Mouse (Mus musculus) T-cell, adult 2 months (primary cell): Measurements from ENCODE around the gene Loxl3.

Source experiments
- DNase-seq: peaks from one replicate; pipeline ENCODE4 v3.0.0; 2022; ENCODE audit warnings: low spot score

Gene Loxl3

GRCm38 (mm10) chr6:83053136-83053960, 19.4 kb downstream of the Loxl3 start:
- peak; percentile 36 for DNase-seq

- DNase-seq, result peak; percentile 97
Measured at GRCm38 (mm10) chr6:83054074-83054851, 20.3 kb downstream of the Loxl3 start, which contains the start of gene Aup1. Gene Aup1 (plus strand): TSS chr6:83054521.

- no peak for DNase-seq
Measured at GRCm38 (mm10) chr6:83054871-83055431, 21.0 kb downstream of the Loxl3 start, which contains the start of gene Htra2. Gene Htra2 (minus strand): TSS chr6:83055273.

GRCm38 (mm10) chr6:83057790-83058189, 23.8 kb downstream of the Loxl3 start, which contains the start of gene Dqx1:
Gene Dqx1 (plus strand): TSS chr6:83057844.
- DNase-seq, result no peak

- DNase-seq, result no peak
Measured at GRCm38 (mm10) chr6:83058725-83059124, 24.8 kb downstream of the Loxl3 start.

GRCm38 (mm10) chr6:83065995-83066394, 32.0 kb downstream of the Loxl3 start:
- peak; percentile 43 for DNase-seq

- DNase-seq, result no peak
Measured at GRCm38 (mm10) chr6:83066441-83066840, 32.5 kb downstream of the Loxl3 start.

- no peak for DNase-seq
Measured at GRCm38 (mm10) chr6:83068221-83068620, 34.2 kb downstream of the Loxl3 start.

- DNase-seq, result no peak
Measured at GRCm38 (mm10) chr6:83068706-83069487, 34.9 kb downstream of the Loxl3 start.

GRCm38 (mm10) chr6:83069488-83070246, 35.7 kb downstream of the Loxl3 start:
- no peak for DNase-seq

- no peak for DNase-seq
Measured at GRCm38 (mm10) chr6:83070247-83070310, 36.1 kb downstream of the Loxl3 start, which contains the start of gene Tlx2. Gene Tlx2 (minus strand): TSS chr6:83070293.

- no peak for DNase-seq
Measured at GRCm38 (mm10) chr6:83070311-83071219, 36.6 kb downstream of the Loxl3 start.

- DNase-seq, result no peak
Measured at GRCm38 (mm10) chr6:83071220-83071619, 37.2 kb downstream of the Loxl3 start.

GRCm38 (mm10) chr6:83074979-83075378, 41.0 kb downstream of the Loxl3 start:
- peak; percentile 63 for DNase-seq

GRCm38 (mm10) chr6:83077630-83078323, 43.8 kb downstream of the Loxl3 start, which contains the start of gene Pcgf1:
Gene Pcgf1 (plus strand): TSS chr6:83077869.
- DNase-seq, result no peak

GRCm38 (mm10) chr6:83078324-83078858, 44.4 kb downstream of the Loxl3 start:
- peak; percentile 97 for DNase-seq

- no peak for DNase-seq
Measured at GRCm38 (mm10) chr6:83080210-83080609, 46.2 kb downstream of the Loxl3 start.

GRCm38 (mm10) chr6:83083497-83083896, 49.5 kb downstream of the Loxl3 start:
- DNase-seq, result no peak

GRCm38 (mm10) chr6:83084477-83084876, 50.5 kb downstream of the Loxl3 start:
- DNase-seq, result no peak
